Mouse (Mus musculus): ENCODE results near the gene Kank2. TPM values are rescaled to one million over a fixed set of nuclear protein-coding genes. Genes with fewer than 3 reads are reported as not detected.

Kank2 gene
- polyA plus RNA-seq, 1 experiment from 2014 or later, result 10.6 TPM

DNA sequence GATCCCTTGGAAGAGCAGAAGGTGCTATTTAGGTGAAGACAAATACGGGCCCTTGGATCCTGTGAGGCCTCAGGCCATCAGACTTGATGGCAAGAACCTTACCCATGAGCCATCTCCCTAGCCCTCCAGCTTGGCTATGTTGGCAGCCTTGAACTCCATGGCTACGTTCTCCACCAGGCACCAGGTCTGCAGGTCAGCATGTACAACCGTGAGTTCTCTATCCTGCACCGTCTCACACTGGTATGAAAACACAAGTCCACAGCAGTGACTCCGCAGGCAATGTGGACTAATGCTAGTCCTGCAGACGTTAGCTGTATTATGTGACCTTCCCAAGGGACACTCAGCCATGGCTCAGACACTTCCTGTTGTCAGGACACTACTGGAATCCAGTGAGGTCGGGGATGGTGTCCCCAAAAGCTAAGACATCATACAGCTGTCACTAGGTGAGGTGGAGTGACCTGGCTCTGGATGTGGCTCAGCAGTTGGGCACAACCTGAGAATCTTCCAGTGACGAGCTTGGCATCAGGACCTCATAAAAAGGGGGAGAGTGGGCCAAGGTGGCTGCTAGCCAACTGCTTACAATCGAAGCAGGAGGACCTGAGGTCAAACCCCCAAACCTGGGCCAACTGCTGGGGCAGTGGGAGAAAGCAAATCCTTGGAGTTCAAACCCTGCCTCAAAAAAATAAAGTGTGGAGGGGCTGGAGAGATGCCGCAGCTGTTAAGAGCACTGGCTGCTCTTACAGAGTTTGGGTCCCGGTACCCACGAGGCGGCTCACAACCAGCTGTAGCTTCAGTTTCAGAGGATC, 43.8 kb downstream of the Kank2 start:
- Histone ChIP-seq H3K4me3 (no peak overlapping the region), H3K4me1 (peaks cover 10% of the 10 kb centered on the region), H3K9ac (no peak overlapping the region), H3K27ac (no peak overlapping the region; the same call in 1 of the 2 replicates), H3K4me2 (replicated peaks) (no peak overlapping the region), H3K36me3 (peaks cover 36% of the 10 kb centered on the region), H3K9me3 (replicated peaks) (no peaks in the 10 kb centered on the region), H3K27me3 (no peaks in the 10 kb centered on the region)
- 78% methylated on average over 13 of the region's 13 CpGs for WGBS
- ATAC-seq (ENCODE audit: low FRiP score), result no peak

DNA sequence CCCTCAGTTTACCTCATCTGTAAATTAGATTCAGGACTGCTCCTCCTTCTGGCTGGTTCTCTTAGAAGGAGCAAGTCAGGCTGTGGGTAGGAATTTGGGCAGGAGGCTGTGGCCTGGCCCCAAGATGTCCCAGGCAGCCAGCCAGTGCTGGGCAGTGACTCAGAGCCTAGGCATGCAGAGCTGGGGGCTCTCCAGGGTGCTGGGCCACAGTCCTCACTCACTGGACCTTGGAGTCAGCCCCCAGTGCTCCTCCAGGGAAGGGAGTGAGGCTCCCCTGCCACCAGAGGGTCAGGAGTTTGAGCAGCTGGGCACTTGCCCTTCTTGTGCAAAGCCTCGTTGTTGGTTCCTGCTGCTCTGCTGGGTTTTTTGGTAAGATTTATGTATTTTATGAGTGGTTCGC, 44.5 kb downstream of the Kank2 start:
- no peaks in the 10 kb centered on the region for H3K27me3 ChIP-seq
- H3K9me3 ChIP-seq (replicated peaks), result no peaks in the 10 kb centered on the region
- H3K9ac ChIP-seq, result no peak overlapping the region
- no peak overlapping the region for H3K4me3 ChIP-seq
- 83% methylated on average over 2 of the region's 2 CpGs for WGBS
- no peak for ATAC-seq (ENCODE audit: low FRiP score)
- H3K4me1 ChIP-seq, result peaks cover 3% of the 10 kb centered on the region
- no peak overlapping the region for H3K4me2 ChIP-seq (replicated peaks)
- H3K36me3 ChIP-seq, result peaks cover 43% of the 10 kb centered on the region
- no peak overlapping the region for H3K27ac ChIP-seq

DNA sequence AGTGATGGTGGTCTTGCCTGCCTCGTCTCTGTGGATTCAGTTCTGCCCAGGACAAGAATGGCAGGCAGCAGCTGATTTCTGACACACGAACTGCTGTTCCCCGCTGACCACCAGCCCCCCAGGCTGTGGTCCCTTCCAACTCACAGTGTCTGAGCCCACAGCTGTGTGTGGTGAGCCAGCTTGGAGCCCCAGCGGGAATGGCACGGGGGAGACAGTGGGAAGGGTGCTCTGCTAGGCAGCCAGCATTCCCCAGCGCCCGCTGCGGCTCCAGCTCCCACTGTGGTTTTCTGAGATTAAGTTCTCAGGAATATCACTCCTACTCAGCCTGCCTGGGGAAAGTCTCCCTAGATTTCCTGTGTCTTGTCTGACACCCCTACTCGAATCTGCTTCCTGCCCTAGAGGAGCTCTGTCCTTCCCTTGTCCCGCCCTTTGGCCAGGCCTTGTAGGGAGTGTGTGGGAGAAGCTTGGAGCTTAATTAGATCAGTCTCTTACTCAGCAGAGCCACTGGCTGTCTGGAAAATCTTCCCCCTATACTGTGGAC, 46.2 kb downstream of the Kank2 start:
- Histone ChIP-seq H3K27me3 (no peaks in the 10 kb centered on the region), H3K9ac (no peak overlapping the region), H3K4me3 (no peak overlapping the region), H3K4me1 (no peaks in the 10 kb centered on the region), H3K9me3 (replicated peaks) (no peaks in the 10 kb centered on the region), H3K27ac (peak overlapping the region; percentile 50), H3K36me3 (peaks cover 57% of the 10 kb centered on the region), H3K4me2 (replicated peaks) (no peak overlapping the region)
- no peak for ATAC-seq (ENCODE audit: low FRiP score)
- 58% methylated on average over 10 of the region's 10 CpGs for WGBS

DNA sequence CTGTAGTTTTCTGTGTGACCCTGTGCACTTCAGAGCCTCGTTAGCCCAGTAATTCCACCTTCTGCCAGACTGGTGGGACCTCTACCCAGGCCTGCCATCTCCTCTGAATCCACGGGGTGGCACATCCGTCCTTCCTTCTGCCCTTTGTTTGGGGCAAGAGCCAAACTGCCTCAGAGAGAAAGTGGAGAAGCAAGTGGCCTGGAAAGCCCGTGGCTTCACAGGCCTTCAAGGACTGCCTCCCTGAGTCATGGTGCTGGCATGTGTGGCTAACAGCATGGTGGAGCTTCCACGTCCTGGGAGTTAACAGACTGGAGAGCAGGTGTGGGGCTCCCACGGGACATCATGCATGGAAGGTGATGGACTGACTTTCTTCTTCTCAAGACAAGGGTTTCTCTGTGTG, 47.2 kb downstream of the Kank2 start:
- ATAC-seq (ENCODE audit: low FRiP score), result no peak
- Histone ChIP-seq H3K36me3 (peaks cover 61% of the 10 kb centered on the region), H3K4me3 (no peak overlapping the region), H3K9ac (no peak overlapping the region), H3K27me3 (no peaks in the 10 kb centered on the region), H3K9me3 (replicated peaks) (no peaks in the 10 kb centered on the region), H3K4me1 (no peaks in the 10 kb centered on the region), H3K27ac (no peak overlapping the region), H3K4me2 (replicated peaks) (no peak overlapping the region)
- WGBS, result 71% methylated on average over 6 of the region's 6 CpGs

DNA sequence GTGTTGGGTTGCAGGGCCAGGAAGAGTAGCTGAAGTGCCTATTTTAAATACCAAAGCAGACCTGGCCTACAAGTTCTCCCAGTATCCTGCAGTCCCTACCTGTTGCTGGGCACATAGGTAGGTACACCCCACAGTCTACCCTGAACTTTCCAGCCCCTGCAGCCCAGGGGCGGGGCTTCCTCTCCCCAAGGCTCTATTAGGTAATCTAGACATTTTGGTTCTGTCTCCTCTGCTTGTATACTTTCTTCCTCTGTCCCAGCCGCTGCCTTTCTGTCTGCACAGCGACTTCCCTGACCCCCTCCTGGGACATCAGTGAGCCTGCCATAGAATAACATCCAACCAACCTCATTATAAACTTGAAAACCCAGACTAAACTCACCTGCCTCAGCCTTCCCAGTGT, 48.2 kb downstream of the Kank2 start:
- 74% methylated on average over 3 of the region's 3 CpGs for WGBS
- peaks cover 65% of the 10 kb centered on the region for H3K36me3 ChIP-seq
- H3K4me2 ChIP-seq (replicated peaks), result no peak overlapping the region
- H3K4me3 ChIP-seq, result no peak overlapping the region
- no peak for ATAC-seq (ENCODE audit: low FRiP score)
- H3K9me3 ChIP-seq (replicated peaks), result no peaks in the 10 kb centered on the region
- no peaks in the 10 kb centered on the region for H3K27me3 ChIP-seq
- no peak overlapping the region for H3K27ac ChIP-seq
- H3K4me1 ChIP-seq, result no peaks in the 10 kb centered on the region
- H3K9ac ChIP-seq, result no peak overlapping the region

DNA sequence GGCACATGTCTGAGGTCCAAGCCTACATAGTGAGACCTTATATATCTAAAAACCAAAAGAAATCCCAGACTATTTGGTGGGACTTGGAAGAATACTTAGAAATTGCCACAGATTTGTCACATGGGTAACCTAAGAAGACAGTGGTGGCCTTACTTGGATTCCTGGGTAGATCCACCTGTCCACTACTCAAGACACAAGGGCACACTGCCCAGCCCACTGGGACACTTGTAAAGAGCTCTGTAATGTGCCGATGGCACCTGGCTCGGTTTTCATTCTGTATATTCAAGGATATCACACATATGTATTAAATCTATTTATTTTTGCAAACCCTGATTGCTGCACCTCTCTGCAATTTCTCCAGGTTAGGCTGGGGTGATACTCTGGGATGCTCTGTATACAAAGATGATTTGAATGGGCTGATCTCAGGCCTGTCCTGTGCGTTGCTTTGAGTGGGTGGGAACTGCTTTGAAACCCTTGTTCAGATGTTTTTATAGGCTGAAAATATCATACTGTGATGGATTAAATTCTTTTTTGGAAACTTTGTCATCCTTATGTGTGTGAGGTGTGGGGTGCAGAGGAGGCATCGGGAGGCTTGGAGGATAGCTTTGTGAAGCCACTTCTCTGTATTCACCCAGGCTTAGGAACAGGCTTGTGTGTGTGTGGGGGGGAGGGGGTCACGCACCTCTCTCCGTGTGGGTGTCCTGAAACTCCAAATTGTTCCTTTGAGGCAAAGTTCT, 49.0 kb downstream of the Kank2 start:
- 86% methylated on average over 6 of the region's 6 CpGs for WGBS
- no peak overlapping the region for H3K4me3 ChIP-seq
- no peaks in the 10 kb centered on the region for H3K9me3 ChIP-seq (replicated peaks)
- no peak overlapping the region for H3K4me2 ChIP-seq (replicated peaks)
- H3K27me3 ChIP-seq, result no peaks in the 10 kb centered on the region
- peaks cover 72% of the 10 kb centered on the region for H3K36me3 ChIP-seq
- H3K9ac ChIP-seq, result no peak overlapping the region
- H3K27ac ChIP-seq, result no peak overlapping the region
- no peak for ATAC-seq (ENCODE audit: low FRiP score)
- H3K4me1 ChIP-seq, result no peaks in the 10 kb centered on the region

DNA sequence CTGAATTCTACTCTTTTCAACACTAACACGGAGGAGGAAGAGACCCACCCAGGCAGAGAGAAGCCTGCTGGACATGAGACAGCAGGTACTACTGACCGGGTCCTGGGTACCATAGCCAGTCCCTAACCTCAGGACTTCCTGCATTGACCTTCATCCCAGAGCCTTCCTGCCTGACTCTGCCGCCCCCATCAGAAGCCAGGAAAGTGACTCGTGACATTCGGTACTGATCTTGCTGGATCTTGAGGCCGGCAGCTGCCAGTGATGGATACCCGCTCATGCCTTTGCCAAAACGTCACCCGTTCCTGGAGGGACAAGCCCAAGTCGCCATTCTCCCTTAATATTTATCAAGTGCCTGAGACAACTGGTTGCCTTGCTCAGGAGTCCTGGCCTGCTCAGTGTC, 50.1 kb downstream of the Kank2 start:
- no peak for ATAC-seq (ENCODE audit: low FRiP score)
- WGBS, result 91% methylated on average over 10 of the region's 10 CpGs

DNA sequence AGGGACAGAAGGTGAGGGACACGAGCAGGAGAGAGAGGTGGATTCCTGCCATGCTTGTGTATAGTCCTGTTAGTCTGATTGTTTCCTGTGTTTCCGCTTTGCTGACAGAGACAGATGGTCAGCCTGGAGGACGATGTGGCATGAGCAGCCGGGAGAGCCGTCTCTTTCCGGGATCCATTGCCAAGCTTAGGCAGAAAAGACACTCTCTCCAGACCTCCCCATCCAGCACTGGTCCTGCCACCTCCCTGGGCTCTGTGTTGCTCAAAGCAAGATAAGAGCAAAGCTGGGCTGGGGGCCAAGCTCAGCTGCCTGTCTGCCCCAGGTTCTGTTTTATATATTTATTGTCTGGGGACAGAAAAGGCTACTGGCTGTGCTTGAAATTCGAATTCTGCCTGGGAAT, 50.5 kb downstream of the Kank2 start:
- H3K27ac ChIP-seq, result no peak overlapping the region
- H3K27me3 ChIP-seq, result no peaks in the 10 kb centered on the region
- H3K36me3 ChIP-seq, result peaks cover 76% of the 10 kb centered on the region

More for the DNA sequence above, 50.1 kb downstream of the Kank2 start:
- Histone ChIP-seq H3K36me3 (peaks cover 75% of the 10 kb centered on the region), H3K9me3 (replicated peaks) (no peaks in the 10 kb centered on the region), H3K9ac (no peak overlapping the region), H3K4me1 (no peaks in the 10 kb centered on the region), H3K27me3 (no peaks in the 10 kb centered on the region), H3K4me3 (no peak overlapping the region), H3K4me2 (replicated peaks) (no peak overlapping the region), H3K27ac (no peak overlapping the region)

DNA sequence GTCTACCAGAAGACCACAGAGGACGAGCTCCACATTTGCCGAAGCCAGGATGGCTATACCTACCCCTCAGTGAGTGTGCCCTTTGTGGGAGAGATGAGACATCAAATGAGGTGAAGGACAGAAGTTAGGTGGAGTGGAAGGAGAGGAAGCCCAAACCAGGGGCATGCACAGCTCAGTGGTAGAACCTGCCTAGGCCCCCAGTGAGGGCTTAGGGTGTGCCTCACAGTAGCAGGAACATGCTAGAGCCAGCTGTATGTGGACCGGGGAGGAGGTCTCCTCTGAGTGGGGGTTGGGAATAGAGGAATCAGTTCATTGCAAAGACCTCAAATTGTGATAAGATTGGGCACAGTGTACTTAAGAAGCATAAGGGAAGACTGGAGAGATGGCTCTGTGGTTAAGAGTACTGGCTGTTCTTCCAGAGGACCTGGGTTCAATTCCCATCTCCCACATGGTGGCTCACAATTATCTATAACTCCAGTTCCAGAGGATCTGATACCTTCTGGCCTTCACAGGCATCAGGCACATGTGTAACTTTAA, 51.2 kb downstream of the Kank2 start:
- ATAC-seq (ENCODE audit: low FRiP score), result no peak
- Histone ChIP-seq H3K4me1 (no peaks in the 10 kb centered on the region), H3K4me2 (replicated peaks) (no peak overlapping the region), H3K4me3 (no peak overlapping the region), H3K9me3 (replicated peaks) (no peaks in the 10 kb centered on the region), H3K9ac (no peak overlapping the region), H3K36me3 (peaks cover 83% of the 10 kb centered on the region), H3K27me3 (no peaks in the 10 kb centered on the region), H3K27ac (no peak overlapping the region)
- WGBS, result 90% methylated on average over 3 of the region's 3 CpGs

More for the DNA sequence above, 50.5 kb downstream of the Kank2 start:
- H3K9me3 ChIP-seq (replicated peaks), result no peaks in the 10 kb centered on the region
- H3K9ac ChIP-seq, result no peak overlapping the region
- H3K4me3 ChIP-seq, result no peak overlapping the region
- H3K4me2 ChIP-seq (replicated peaks), result no peak overlapping the region
- no peaks in the 10 kb centered on the region for H3K4me1 ChIP-seq
- WGBS, result 65% methylated on average over 7 of the region's 7 CpGs
- no peak for ATAC-seq (ENCODE audit: low FRiP score)

DNA sequence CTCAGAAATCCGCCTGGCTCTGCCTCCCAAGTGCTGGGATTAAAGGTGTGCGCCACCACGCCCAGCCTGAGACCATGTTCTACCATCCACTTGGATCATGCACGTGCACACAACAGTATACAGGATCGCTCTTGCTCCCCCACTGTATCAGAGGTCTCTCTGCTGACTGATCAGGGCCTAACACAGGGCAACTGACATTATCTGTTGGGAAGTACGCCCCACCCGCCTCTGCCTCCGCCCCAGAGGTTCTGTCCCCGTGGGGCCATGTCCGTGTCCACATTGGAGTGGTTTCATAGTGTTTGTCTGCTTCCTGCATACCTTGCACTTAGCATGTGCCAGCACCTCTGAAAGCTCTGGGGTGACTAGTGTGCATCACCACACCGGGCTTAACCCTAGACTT, 57.0 kb downstream of the Kank2 start:
- 97% methylated on average over 11 of the region's 11 CpGs for WGBS
- ATAC-seq (ENCODE audit: low FRiP score), result no peak
- Histone ChIP-seq H3K27me3 (no peaks in the 10 kb centered on the region), H3K27ac (no peak overlapping the region), H3K9me3 (replicated peaks) (no peaks in the 10 kb centered on the region), H3K4me2 (replicated peaks) (no peak overlapping the region), H3K36me3 (peaks cover 89% of the 10 kb centered on the region), H3K9ac (no peak overlapping the region), H3K4me1 (no peaks in the 10 kb centered on the region), H3K4me3 (no peak overlapping the region)

DNA sequence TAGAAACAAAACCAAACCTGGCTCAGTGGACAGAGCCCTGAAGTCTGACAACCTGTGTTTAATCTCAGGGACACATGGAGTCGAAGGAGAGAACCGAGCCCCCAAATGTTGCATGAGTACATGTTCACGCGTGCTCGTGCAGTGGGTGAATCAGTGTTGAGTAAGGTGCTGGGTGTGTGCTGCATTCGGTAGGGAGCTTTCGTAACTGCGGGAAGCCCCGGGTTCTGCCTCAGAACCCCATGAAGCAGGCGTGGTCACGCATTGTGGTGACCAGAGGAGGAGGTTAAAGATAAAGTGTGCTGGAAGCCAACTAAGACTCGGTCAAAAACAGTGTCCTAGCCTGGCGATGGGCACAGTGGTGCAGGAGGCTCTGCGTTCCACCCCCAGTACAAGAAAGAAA, 58.1 kb downstream of the Kank2 start:
- Histone ChIP-seq H3K4me2 (replicated peaks) (no peak overlapping the region), H3K9ac (no peak overlapping the region), H3K4me1 (no peaks in the 10 kb centered on the region), H3K9me3 (replicated peaks) (no peaks in the 10 kb centered on the region), H3K27ac (no peak overlapping the region), H3K27me3 (no peaks in the 10 kb centered on the region), H3K4me3 (no peak overlapping the region), H3K36me3 (peaks cover 87% of the 10 kb centered on the region)
- no peak for ATAC-seq (ENCODE audit: low FRiP score)
- WGBS, result 96% methylated on average over 14 of the region's 14 CpGs

DNA sequence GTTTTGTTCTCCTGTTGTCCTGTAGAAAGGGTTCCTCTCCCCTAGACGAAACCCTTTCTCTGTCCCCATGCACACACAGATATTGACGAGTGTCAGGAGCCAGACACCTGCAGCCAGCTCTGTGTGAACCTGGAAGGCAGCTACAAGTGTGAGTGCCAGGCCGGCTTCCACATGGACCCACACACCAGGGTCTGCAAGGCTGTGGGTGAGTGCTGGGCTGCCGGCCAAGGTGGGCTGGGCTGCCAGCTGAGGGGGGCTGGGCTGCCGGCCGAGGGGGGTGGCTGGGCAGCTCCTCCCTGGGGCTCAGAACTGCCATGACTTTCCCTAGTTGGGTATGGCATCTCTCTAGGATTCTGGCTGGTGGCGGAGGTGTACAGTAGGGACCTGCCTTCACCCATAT, 59.8 kb downstream of the Kank2 start:
- 93% methylated on average over 7 of the region's 7 CpGs for WGBS
- no peak overlapping the region for H3K4me3 ChIP-seq
- peaks cover 87% of the 10 kb centered on the region for H3K36me3 ChIP-seq
- no peak overlapping the region for H3K9ac ChIP-seq
- H3K4me2 ChIP-seq (replicated peaks), result no peak overlapping the region
- no peaks in the 10 kb centered on the region for H3K27me3 ChIP-seq
- no peaks in the 10 kb centered on the region for H3K4me1 ChIP-seq
- ATAC-seq (ENCODE audit: low FRiP score), result no peak
- H3K27ac ChIP-seq, result no peak overlapping the region
- no peaks in the 10 kb centered on the region for H3K9me3 ChIP-seq (replicated peaks)

Data from hindbrain, embryonic 12.5 days (tissue).